Mouse (Mus musculus) Patski (cell line): Measurements from ENCODE around the gene Asap2. TPM values are rescaled to one million over a fixed set of nuclear protein-coding genes. Genes with fewer than 3 reads are reported as not detected.

Experiments used
- ATAC-seq: fragments of 100-300 bp; one replicate; pipeline ENCODE4 v1.8.0; 2021
- CTCF ChIA-PET: fragments of 350-600 bp; sonication (Branson Sonifier 250); formaldehyde crosslinking; loops from one replicate; lab custom pipeline; 2022; ENCODE audit warnings: inconsistent platforms; lab: Charles Lee
- POLR2A ChIA-PET: fragments of 350-600 bp; sonication (Branson Sonifier 250); formaldehyde crosslinking; loops from one replicate; lab custom pipeline; 2022; ENCODE audit warnings: antibody characterized with exemption, inconsistent platforms; lab: Charles Lee
- DNase-seq: peaks from one replicate; pipeline ENCODE4 v3.0.0-alpha.2; 2011; ENCODE audit warnings: low read depth, low spot score
- H3K27me3 ChIP-seq: fragments of 371-371 bp; one replicate; pipeline ENCODE4 v1.5.1; 2021
- CTCF ChIP-seq: fragments of 100-300 bp; IDR thresholded peaks from one replicate; pipeline ENCODE4 v1.5.1; 2021
- in situ Hi-C: fragments of 300-500 bp; cut with MboI; formaldehyde crosslinking; loops from 3 replicates; pipeline ENCODE4 v1.11.1; 2018; ENCODE audit warnings: low pct_unique_long_range_greater_than_20kb, mixed read lengths
- polyA plus RNA-seq: library from polyadenylated mRNA; unstranded; gene quantifications from one replicate; pipeline ENCODE4 v1.2.3, GENCODE M21; 2021

Asap2 gene
- polyA plus RNA-seq, 1 experiment from 2014 or later, result 8.9 TPM

GRCm38 (mm10) chr12:21166884-21167575 is 176.8 kb downstream of the Asap2 start:
- TF ChIP-seq CTCF, result no peak
- no peak for DNase-seq
- CTCF ChIA-PET, result no interaction called here
- no peaks in the 10 kb centered on the region for H3K27me3 ChIP-seq
- in situ Hi-C loops, result no loop called here
- ATAC-seq, result no peak
- POLR2A ChIA-PET, result no interaction called here

- TF ChIP-seq CTCF, result no peak
- in situ Hi-C loops, result no loop called here
- H3K27me3 ChIP-seq, result no peaks in the 10 kb centered on the region
- DNase-seq (no peak), ATAC-seq (no peak)
- ChIA-PET POLR2A (no interaction called here), CTCF (no interaction called here)
These were observed 177.5 kb downstream of the Asap2 start for GRCm38 (mm10) chr12:21167741-21168140.

DNA sequence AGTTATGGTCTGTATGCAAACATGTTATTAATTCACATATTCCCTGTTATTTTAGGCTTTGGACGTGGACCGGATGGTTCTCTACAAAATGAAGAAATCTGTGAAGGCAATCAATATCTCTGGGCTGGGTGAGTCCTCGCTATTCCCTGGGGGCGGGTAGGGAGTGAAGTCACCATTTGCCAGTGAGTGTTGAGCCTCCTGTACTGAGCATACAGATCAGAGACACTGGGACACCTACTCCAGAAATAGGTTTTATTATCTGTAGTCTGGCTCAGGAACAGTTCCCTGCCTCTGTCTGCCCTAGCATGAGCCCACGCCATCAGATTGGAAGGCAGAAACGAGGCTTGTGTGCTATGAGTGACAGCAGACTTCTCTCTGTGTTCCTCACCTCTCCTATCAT is 177.9 kb downstream of the Asap2 start:
- ATAC-seq, result no peak
- in situ Hi-C loops, result no loop called here

GRCm38 (mm10) chr12:21171776-21172490 is 181.7 kb downstream of the Asap2 start:
- ChIA-PET CTCF (no interaction called here), POLR2A (no interaction called here)
- DNase-seq, result no peak
- ATAC-seq, result no peak
- in situ Hi-C loops, result no loop called here
- no peak for TF ChIP-seq CTCF
- H3K27me3 ChIP-seq, result no peaks in the 10 kb centered on the region

More for the DNA sequence above, 177.9 kb downstream of the Asap2 start:
- ChIA-PET POLR2A (no interaction called here), CTCF (no interaction called here)
- no peak for DNase-seq
- no peaks in the 10 kb centered on the region for H3K27me3 ChIP-seq
- TF ChIP-seq CTCF, result no peak

- in situ Hi-C loops, result no loop called here
- DNase-seq, result no peak
- no peak for ATAC-seq
- H3K27me3 ChIP-seq, result no peaks in the 10 kb centered on the region
- ChIA-PET POLR2A (no interaction called here), CTCF (interaction anchor here (0.7 to 1.2 kb wide), 2 partner anchors 12 to 13 kb away, joined by 3 read pairs; no protein-coding TSS in a partner anchor)
- no peak for TF ChIP-seq CTCF
These were observed 183.7 kb downstream of the Asap2 start for GRCm38 (mm10) chr12:21173847-21174412.

DNA sequence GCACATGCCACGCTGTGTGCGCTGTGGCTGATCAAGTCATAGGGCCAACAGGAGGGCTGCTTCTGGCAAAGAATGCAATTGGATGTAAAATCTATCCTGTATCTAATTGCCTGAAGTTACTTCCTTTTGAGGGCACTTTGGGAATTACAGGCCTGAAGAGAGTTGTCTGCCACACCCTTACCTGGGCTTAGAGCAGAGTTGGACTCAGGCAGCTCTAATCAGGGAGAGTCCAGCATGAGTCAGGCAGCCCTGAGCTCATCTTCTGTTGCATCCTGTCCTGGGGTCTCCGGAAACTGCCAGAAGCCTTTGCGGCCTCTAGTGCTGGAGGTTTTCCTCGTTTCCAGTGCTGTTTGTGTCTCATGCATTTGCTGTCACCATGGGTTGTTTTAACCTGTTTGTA is 186.1 kb downstream of the Asap2 start:
- DNase-seq (no peak), ATAC-seq (no peak)
- TF ChIP-seq CTCF, result no peak
- H3K27me3 ChIP-seq, result no peaks in the 10 kb centered on the region
- ChIA-PET CTCF (no interaction called here), POLR2A (no interaction called here)
- in situ Hi-C loops, result no loop called here

DNA sequence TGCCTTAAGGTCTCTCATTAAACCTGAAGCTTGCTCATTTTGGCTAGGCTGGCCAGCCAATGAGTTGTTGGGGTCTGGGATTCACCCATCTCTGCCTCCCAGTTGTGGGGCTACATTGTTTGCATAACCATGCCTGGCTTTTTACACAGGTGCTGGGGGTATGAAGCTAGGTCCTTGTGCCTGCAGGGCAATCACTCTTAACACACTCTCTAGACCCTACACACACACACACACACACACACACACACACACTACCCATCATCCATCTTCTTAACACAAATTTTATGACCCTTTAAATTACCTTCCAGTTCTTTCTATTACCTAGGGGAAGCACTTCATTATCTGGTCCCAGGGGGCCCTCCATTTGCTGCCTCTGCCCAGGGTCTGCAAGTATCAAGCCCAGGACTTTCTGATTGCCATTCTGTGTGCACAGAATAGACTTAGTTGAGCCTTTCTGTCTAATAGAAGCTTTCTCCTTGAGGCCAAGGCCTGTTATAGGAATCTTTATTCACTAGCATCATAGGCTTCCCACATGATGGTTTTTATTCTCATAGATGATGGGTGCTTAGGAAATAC is 187.0 kb downstream of the Asap2 start:
- POLR2A ChIA-PET, result no interaction called here
- no peaks in the 10 kb centered on the region for H3K27me3 ChIP-seq
- DNase-seq, result no peak
- CTCF ChIA-PET, result no interaction called here
- ATAC-seq, result no peak
- TF ChIP-seq CTCF, result no peak
- in situ Hi-C loops, result no loop called here

GRCm38 (mm10) chr12:21180091-21180490 is 189.8 kb downstream of the Asap2 start:
- H3K27me3 ChIP-seq, result no peaks in the 10 kb centered on the region
- DNase-seq, result no peak
- POLR2A ChIA-PET, result no interaction called here
- in situ Hi-C loops, result no loop called here
- no peak for ATAC-seq
- CTCF ChIA-PET, result no interaction called here
- TF ChIP-seq CTCF, result no peak

DNA sequence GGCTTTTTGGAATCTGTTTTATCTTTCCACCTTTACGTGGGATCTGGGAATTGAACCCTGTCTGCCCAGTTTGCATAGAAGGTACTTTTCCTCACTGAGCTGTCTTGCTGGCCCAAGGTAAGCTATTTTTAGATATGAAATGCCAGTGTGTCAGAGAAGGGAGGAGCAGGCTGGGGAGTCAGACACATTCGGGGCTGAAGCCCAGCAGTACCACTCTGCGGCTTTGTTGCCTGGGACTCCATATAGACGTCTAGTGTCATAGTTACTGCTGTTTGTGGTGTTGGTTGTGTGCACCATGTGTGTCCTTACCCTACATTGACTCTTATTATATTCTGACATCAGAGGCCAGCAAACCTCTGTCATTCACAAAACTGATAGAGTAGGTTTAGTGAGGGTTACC is 192.5 kb downstream of the Asap2 start:
- ChIA-PET CTCF (no interaction called here), POLR2A (no interaction called here)
- ATAC-seq, result no peak
- no peaks in the 10 kb centered on the region for H3K27me3 ChIP-seq
- DNase-seq, result no peak
- in situ Hi-C loops, result no loop called here
- TF ChIP-seq CTCF, result no peak

DNA sequence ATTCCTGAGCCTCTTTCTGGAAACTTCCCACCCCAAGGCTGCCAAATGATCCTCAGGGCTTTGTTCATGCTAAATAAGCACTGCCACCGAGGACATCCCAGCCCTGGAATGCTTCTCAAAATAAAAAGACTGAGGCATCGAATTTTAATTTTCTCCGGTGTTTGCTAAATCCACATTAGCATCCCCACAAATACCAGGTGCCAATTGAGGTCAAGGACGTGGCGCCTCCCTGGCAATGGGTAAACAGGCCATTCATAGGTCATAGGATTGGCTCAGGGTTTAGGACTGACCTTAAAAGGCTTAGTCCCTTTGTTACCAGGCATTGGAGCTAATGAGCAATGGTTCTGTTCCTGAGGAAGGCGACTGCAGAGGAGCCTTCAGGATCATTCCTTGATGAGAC is 193.1 kb downstream of the Asap2 start:
- DNase-seq (no peak), ATAC-seq (no peak)
- H3K27me3 ChIP-seq, result no peaks in the 10 kb centered on the region
- ChIA-PET POLR2A (no interaction called here), CTCF (no interaction called here)
- no peak for TF ChIP-seq CTCF
- in situ Hi-C loops, result no loop called here

GRCm38 (mm10) chr12:21186145-21186544 is 195.9 kb downstream of the Asap2 start:
- CTCF ChIA-PET, result interaction anchor here (1.1 kb wide), 1 partner anchor 12 kb away, joined by 3 read pairs; no protein-coding TSS in a partner anchor
- no peaks in the 10 kb centered on the region for H3K27me3 ChIP-seq
- in situ Hi-C loops, result no loop called here
- no peak for TF ChIP-seq CTCF
- ATAC-seq, result no peak
- no peak for DNase-seq
- POLR2A ChIA-PET, result interaction anchor here (0.7 kb wide), 1 partner anchor 27 kb away, joined by 4 read pairs; no protein-coding TSS in a partner anchor
